Mouse (Mus musculus): Measurements from ENCODE around the gene B3gnt2. TPM values are rescaled to one million over a fixed set of nuclear protein-coding genes. Genes with fewer than 3 reads are reported as not detected.

B3gnt2 gene
- polyA plus RNA-seq, 1 experiment from 2014 or later = 3.4 TPM

- no peak overlapping the region for H3K27ac ChIP-seq
- DNase-seq (ENCODE audit: low spot score) = no peak
- no peak overlapping the region for H3K4me3 ChIP-seq
- no peaks in the 10 kb centered on the region for H3K36me3 ChIP-seq
- H3K27me3 ChIP-seq (ENCODE audit: low read depth, poor library complexity, severe bottlenecking) = no peaks in the 10 kb centered on the region
- H3K9me3 ChIP-seq (replicated peaks) = no peaks in the 10 kb centered on the region
- WGBS = 87% methylated on average over 18 of the region's 18 CpGs
- no peaks in the 10 kb centered on the region for H3K4me1 ChIP-seq
These were observed 98.4 kb downstream of the B3gnt2 start for GRCm38 (mm10) chr11:22762236-22762927.

- 80% methylated on average over 4 of the region's 4 CpGs for WGBS
These were observed 101.0 kb downstream of the B3gnt2 start for GRCm38 (mm10) chr11:22759783-22760182.

GRCm38 (mm10) chr11:22756168-22756980 lies 104.4 kb downstream of the B3gnt2 start:
- WGBS = 86% methylated on average over 3 of the region's 3 CpGs
- Histone ChIP-seq H3K9me3 (replicated peaks) (no peaks in the 10 kb centered on the region), H3K27me3 (ENCODE audit: low read depth, poor library complexity, severe bottlenecking) (no peaks in the 10 kb centered on the region), H3K4me3 (no peak overlapping the region), H3K27ac (no peak overlapping the region), H3K36me3 (no peaks in the 10 kb centered on the region), H3K4me1 (no peaks in the 10 kb centered on the region)
- no peak for DNase-seq (ENCODE audit: low spot score)

More at GRCm38 (mm10) chr11:22759783-22760182, 101.0 kb downstream of the B3gnt2 start:
- no peak for DNase-seq (ENCODE audit: low spot score)
- H3K27ac ChIP-seq = no peak overlapping the region
- H3K4me3 ChIP-seq = no peak overlapping the region
- H3K27me3 ChIP-seq (ENCODE audit: low read depth, poor library complexity, severe bottlenecking) = no peaks in the 10 kb centered on the region
- no peaks in the 10 kb centered on the region for H3K36me3 ChIP-seq
- no peaks in the 10 kb centered on the region for H3K9me3 ChIP-seq (replicated peaks)
- no peaks in the 10 kb centered on the region for H3K4me1 ChIP-seq

DNA sequence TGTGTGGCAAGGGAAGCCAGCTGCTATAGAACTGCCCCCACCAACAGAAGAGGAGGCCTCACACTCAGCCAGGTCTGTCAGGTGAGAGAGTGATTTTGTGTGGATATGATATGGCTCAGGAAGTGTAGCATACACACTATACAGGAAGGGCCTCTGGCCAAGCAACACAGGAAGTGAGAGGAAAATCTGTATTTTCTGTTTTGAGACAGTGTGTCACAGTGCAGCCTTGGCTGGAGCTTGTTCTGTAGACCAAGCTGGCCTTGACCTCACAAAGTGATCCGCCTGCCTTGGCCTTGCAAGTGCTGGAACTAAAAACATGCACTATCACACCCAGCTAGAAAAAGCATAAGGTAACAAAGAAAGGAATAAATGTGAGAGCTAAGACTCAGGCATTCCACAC lies 105.6 kb downstream of the B3gnt2 start:
- no peaks in the 10 kb centered on the region for H3K36me3 ChIP-seq
- no peak overlapping the region for H3K27ac ChIP-seq
- no peak for DNase-seq (ENCODE audit: low spot score)
- H3K9me3 ChIP-seq (replicated peaks) = no peaks in the 10 kb centered on the region
- no peak overlapping the region for H3K4me3 ChIP-seq
- no peaks in the 10 kb centered on the region for H3K27me3 ChIP-seq (ENCODE audit: low read depth, poor library complexity, severe bottlenecking)
- 94% methylated on average over 1 of the region's 1 CpGs for WGBS
- no peaks in the 10 kb centered on the region for H3K4me1 ChIP-seq

DNA sequence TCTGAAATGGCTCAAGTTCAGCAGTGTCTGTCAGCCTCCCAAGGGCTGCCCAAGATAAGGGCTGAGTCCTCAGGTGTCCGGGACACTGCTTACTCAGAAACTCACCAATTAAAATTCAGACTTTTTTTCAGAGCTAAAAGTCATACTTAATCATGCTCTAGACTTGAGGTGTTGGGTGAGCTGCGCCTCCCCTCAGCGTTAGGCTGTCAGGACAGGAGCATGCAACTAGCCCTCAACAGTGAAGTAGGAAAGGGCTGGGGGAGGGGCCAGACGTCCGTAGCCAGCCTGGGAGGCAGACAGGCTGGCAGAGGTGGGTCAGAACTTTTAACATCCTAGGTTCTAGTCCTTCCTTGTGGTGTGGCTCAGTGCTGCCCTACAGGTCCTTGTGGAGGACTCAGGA lies 108.2 kb downstream of the B3gnt2 start:
- DNase-seq (ENCODE audit: low spot score) = no peak
- H3K36me3 ChIP-seq = no peaks in the 10 kb centered on the region

DNA sequence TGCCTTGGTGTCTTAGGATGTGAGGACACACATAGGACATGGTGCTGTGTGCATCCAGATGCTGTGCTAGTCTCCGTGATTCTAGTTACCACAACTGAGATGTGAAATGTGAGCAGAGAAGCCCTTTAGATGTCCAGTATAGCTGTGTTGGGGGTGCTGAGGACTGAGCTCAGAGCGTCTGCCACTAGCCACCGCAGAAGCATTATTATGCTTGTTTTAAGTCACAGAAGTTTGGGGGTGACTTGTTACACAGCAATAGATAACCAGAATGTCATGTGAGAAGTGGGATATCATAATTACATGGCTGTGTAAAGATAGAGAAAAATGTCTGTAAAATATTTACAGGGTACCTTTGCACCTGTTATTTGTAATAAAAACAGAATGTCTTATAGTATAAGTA lies 109.2 kb downstream of the B3gnt2 start:
- no peak for DNase-seq (ENCODE audit: low spot score)
- H3K4me1 ChIP-seq = no peaks in the 10 kb centered on the region
- H3K9me3 ChIP-seq (replicated peaks) = no peaks in the 10 kb centered on the region
- H3K27ac ChIP-seq = no peak overlapping the region
- 92% methylated on average over 3 of the region's 3 CpGs for WGBS
- H3K27me3 ChIP-seq (ENCODE audit: low read depth, poor library complexity, severe bottlenecking) = no peaks in the 10 kb centered on the region
- no peaks in the 10 kb centered on the region for H3K36me3 ChIP-seq
- no peak overlapping the region for H3K4me3 ChIP-seq

More for the DNA sequence above, 108.2 kb downstream of the B3gnt2 start:
- H3K9me3 ChIP-seq (replicated peaks) = no peaks in the 10 kb centered on the region
- no peak overlapping the region for H3K4me3 ChIP-seq
- H3K4me1 ChIP-seq = no peaks in the 10 kb centered on the region
- 40% methylated on average over 5 of the region's 5 CpGs for whole genome bisulfite sequencing
- H3K27ac ChIP-seq = no peak overlapping the region
- no peaks in the 10 kb centered on the region for H3K27me3 ChIP-seq (ENCODE audit: low read depth, poor library complexity, severe bottlenecking)

DNA sequence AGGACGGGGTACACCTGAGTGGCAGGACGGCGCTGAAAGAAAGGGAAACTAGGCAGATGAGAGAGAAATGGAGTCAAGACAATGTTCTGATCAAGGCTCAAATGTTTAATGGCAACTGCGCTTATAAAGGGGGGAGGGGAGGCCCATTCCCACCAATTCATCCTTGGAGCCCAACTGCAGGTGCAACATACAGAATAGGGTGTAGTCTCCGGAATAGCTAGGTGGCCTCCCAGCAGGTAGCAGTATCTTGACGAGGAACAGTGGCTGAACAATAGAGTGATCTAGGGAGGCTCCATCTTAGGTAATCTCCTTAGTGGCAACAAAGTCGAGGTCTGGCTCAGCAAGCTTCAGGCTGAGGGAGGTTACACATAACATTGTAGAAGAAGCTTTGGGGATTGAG lies 113.4 kb downstream of the B3gnt2 start:
- no peaks in the 10 kb centered on the region for H3K4me1 ChIP-seq
- WGBS = 87% methylated on average over 7 of the region's 7 CpGs
- no peaks in the 10 kb centered on the region for H3K9me3 ChIP-seq (replicated peaks)
- H3K27ac ChIP-seq = no peak overlapping the region
- H3K4me3 ChIP-seq = no peak overlapping the region
- no peaks in the 10 kb centered on the region for H3K27me3 ChIP-seq (ENCODE audit: low read depth, poor library complexity, severe bottlenecking)
- H3K36me3 ChIP-seq = no peaks in the 10 kb centered on the region
- DNase-seq (ENCODE audit: low spot score) = no peak

DNA sequence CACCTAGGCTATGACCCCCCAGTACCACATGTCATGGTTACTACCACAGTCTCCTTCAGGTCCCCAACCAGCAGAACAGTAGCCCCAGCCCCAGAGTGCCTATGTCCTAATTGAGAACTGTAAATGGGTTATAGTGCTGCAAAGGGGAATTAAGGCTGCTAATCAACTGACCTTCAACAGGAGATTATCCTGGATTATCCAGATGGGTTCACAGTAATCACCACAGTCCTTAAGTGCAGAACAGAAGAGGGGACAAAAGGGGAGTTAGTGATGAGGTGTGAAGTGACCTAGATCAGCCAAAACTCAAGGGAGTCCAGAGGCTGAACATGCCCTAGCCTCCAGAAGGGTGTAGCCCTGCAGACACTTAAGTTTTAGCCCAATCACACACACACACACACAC lies 115.4 kb downstream of the B3gnt2 start:
- H3K27ac ChIP-seq = no peak overlapping the region
- no peaks in the 10 kb centered on the region for H3K4me1 ChIP-seq
- no peaks in the 10 kb centered on the region for H3K36me3 ChIP-seq
- H3K9me3 ChIP-seq (replicated peaks) = no peaks in the 10 kb centered on the region
- H3K4me3 ChIP-seq = no peak overlapping the region
- no peaks in the 10 kb centered on the region for H3K27me3 ChIP-seq (ENCODE audit: low read depth, poor library complexity, severe bottlenecking)
- DNase-seq (ENCODE audit: low spot score) = no peak

- H3K4me3 ChIP-seq = no peak overlapping the region
- H3K4me1 ChIP-seq = no peaks in the 10 kb centered on the region
- H3K27ac ChIP-seq = no peak overlapping the region
- WGBS = 95% methylated on average over 5 of the region's 5 CpGs
- no peaks in the 10 kb centered on the region for H3K36me3 ChIP-seq
- DNase-seq (ENCODE audit: low spot score) = no peak
- no peaks in the 10 kb centered on the region for H3K27me3 ChIP-seq (ENCODE audit: low read depth, poor library complexity, severe bottlenecking)
- H3K9me3 ChIP-seq (replicated peaks) = no peaks in the 10 kb centered on the region
These were observed 117.0 kb downstream of the B3gnt2 start for GRCm38 (mm10) chr11:22743561-22744269.

- Histone ChIP-seq H3K4me3 (no peak overlapping the region), H3K4me1 (no peaks in the 10 kb centered on the region), H3K27me3 (ENCODE audit: low read depth, poor library complexity, severe bottlenecking) (no peaks in the 10 kb centered on the region), H3K27ac (no peak overlapping the region), H3K36me3 (no peaks in the 10 kb centered on the region), H3K9me3 (replicated peaks) (no peaks in the 10 kb centered on the region)
- WGBS = 68% methylated on average over 7 of the region's 7 CpGs
- no peak for DNase-seq (ENCODE audit: low spot score)
These were observed 118.6 kb downstream of the B3gnt2 start for GRCm38 (mm10) chr11:22741998-22742626.

DNA sequence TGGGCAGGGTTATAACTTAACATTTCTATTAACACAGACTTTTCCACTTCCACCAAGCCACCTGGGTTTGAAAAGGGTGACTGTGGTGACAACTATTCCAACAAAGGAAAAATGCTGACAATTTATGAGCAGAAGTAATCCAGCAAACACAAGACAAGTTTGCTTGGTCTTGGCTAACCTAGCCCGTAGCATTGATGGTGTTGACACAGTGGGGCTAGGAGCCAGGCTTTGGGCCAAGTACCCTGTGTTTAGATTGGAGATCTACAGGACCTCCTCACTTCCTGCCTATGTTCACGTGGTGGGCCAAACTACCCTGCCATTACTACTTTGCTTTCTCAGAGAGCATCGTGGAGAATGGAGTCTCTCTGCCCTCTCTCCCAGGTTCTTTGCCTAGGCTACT lies 119.3 kb downstream of the B3gnt2 start:
- Histone ChIP-seq H3K36me3 (no peaks in the 10 kb centered on the region), H3K4me1 (no peaks in the 10 kb centered on the region), H3K27ac (no peak overlapping the region), H3K27me3 (ENCODE audit: low read depth, poor library complexity, severe bottlenecking) (no peaks in the 10 kb centered on the region), H3K4me3 (no peak overlapping the region), H3K9me3 (replicated peaks) (no peaks in the 10 kb centered on the region)
- 76% methylated on average over 3 of the region's 3 CpGs for WGBS
- DNase-seq (ENCODE audit: low spot score) = no peak

GRCm38 (mm10) chr11:22739497-22740288 lies 121.1 kb downstream of the B3gnt2 start:
- Histone ChIP-seq H3K27ac (no peak overlapping the region), H3K36me3 (no peaks in the 10 kb centered on the region), H3K4me1 (no peaks in the 10 kb centered on the region), H3K4me3 (no peak overlapping the region), H3K9me3 (replicated peaks) (no peaks in the 10 kb centered on the region), H3K27me3 (ENCODE audit: low read depth, poor library complexity, severe bottlenecking) (no peaks in the 10 kb centered on the region)
- 81% methylated on average over 5 of the region's 5 CpGs for WGBS
- no peak for DNase-seq (ENCODE audit: low spot score)

Data from limb, embryonic 10.5 days (tissue).